Mouse (Mus musculus) midbrain, embryonic 16.5 days (tissue): ENCODE results near the gene Alg12. TPM values are rescaled to one million over a fixed set of nuclear protein-coding genes. Genes with fewer than 3 reads are reported as not detected.

Experiments used
- ATAC-seq: fragments of 200-750 bp; cut with Nextera tagmentation; 2 replicates; pipeline ENCODE4 v1.8.0; 2017; ENCODE audit warnings: moderate TSS enrichment
- H3K27ac ChIP-seq: fragments of 300-500 bp; sonication (generic); 2 replicates; pipeline ENCODE4 v1.5.1; 2014; ENCODE audit warnings: mild to moderate bottlenecking, low read length, mixed read lengths
- H3K27me3 ChIP-seq: fragments of 300-500 bp; sonication (generic); 2 replicates; pipeline ENCODE4 v1.6.1; 2014; ENCODE audit warnings: low read depth, low read length, mixed read lengths; ENCODE audit not compliant: control insufficient read depth, insufficient read depth
- H3K36me3 ChIP-seq: fragments of 300-500 bp; sonication (generic); 2 replicates; pipeline ENCODE4 v1.6.1; 2014; ENCODE audit warnings: mild to moderate bottlenecking, low read length, moderate library complexity, mixed read lengths; ENCODE audit not compliant: control insufficient read depth, insufficient read depth
- H3K4me1 ChIP-seq: fragments of 300-500 bp; sonication (generic); 2 replicates; pipeline ENCODE4 v1.6.1; 2014; ENCODE audit warnings: mild to moderate bottlenecking, low read length, mixed read lengths; ENCODE audit not compliant: control insufficient read depth, insufficient read depth
- H3K4me2 ChIP-seq: fragments of 300-500 bp; sonication (generic); 2 replicates; pipeline ENCODE4 v1.6.1; 2014; ENCODE audit warnings: mild to moderate bottlenecking, low read length, mixed read lengths
- H3K4me3 ChIP-seq: fragments of 300-500 bp; sonication (generic); 2 replicates; pipeline ENCODE4 v1.5.1; 2014; ENCODE audit warnings: low read depth, mild to moderate bottlenecking, low read length, moderate library complexity, mixed read lengths
- H3K9ac ChIP-seq: fragments of 300-500 bp; sonication (generic); 2 replicates; pipeline ENCODE4 v1.6.1; 2014; ENCODE audit warnings: low read depth, low read length, mixed read lengths
- H3K9me3 ChIP-seq: fragments of 300-500 bp; sonication (generic); replicated peaks from 2 replicates; pipeline ENCODE4 v1.6.1; 2014; ENCODE audit warnings: mild to moderate bottlenecking, low read length, mixed read lengths; ENCODE audit not compliant: control insufficient read depth, poor library complexity, severe bottlenecking
- WGBS: fragments of 180-500 bp; shearing (Covaris S2); extraction: QIAGEN DNeasy Blood & Tissue Kit; methylation state at CpG from one replicate; pipeline ENCODE4 v1.1.7; 2014; 5-methylcytosine and 5-hydroxymethylcytosine counted together
- polyA plus RNA-seq: library from polyadenylated mRNA; unstranded; fragments of >200 nt; fragmentation: Nextera tagmentation; extraction: Ambion mirVana; gene quantifications from 2 replicates; pipeline ENCODE4 v1.2.1, GENCODE M21; 2015

Gene Alg12
- polyA plus RNA-seq, 1 experiment from 2014 or later = 9.4 TPM

DNA sequence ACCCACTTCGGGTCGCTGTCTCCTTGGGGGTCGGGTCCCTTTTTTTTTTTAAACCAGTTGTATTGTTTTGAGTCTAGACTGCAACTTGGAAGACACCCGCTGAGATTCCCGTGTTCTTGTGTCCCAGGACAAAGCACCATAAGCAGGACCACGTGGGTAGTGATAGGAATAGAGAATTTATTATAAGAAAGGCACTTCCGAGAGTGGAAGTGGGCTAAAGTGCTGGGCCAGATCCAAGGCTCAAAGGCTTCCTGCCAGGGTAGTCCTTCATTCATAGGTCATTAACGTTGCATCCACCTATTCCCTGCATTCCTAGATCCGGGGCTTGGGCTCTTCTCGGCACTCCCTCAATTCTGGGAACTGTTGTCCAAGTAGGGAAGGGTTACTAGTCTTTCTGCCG, 18.9 kb upstream of the Alg12 start:
- H3K27me3 ChIP-seq = no peaks in the 10 kb centered on the region
- ATAC-seq = no peak
- H3K27ac ChIP-seq = no peak overlapping the region
- peak overlapping the region; percentile 75 for H3K9ac ChIP-seq
- WGBS = 0% methylated on average over 11 of the region's 11 CpGs
- peak overlapping the region; percentile 51 for H3K4me3 ChIP-seq
- peaks cover 20% of the 10 kb centered on the region for H3K4me1 ChIP-seq
- no peaks in the 10 kb centered on the region for H3K36me3 ChIP-seq
- H3K4me2 ChIP-seq = peak overlapping the region; percentile 89
- H3K9me3 ChIP-seq = no peaks in the 10 kb centered on the region

DNA sequence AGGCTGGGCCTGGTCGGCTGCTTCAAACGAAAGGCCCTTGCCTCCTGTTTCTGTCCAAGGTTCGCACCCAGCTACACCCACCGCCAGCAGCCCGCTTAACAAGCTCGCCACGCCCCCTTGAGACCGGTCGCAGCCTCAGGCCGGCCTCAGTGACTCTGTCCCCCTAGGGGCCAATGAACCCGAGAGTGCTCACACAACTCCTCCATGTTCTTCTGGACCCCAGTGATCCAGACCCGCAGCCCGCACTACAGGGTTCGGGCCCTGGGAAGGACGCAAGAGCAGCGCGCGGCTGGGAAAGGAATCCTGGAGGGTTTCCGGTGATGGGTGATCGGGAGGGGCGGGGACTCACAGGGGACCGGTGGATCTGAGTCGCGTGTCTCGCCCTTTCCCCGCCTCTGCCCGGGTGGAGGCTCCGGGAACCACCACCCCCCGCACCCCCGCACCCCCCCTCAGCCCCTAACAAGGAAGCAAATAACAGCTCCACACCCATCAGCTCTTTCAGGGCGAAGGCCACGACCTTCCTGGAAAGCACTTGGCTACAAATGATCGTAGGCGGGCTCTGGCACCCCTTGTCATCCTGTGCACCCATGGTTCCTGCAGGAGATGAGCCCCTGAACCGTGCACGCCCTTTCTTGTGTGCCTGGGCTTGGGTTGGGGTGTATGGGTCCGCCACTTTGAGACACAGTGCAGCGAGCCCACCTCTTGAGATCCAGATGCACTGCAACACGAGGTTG, 18.2 kb upstream of the Alg12 start:
- no peaks in the 10 kb centered on the region for H3K27me3 ChIP-seq
- H3K4me2 ChIP-seq = peak overlapping the region; percentile 89
- peak overlapping the region; percentile 51 for H3K4me3 ChIP-seq
- no peaks in the 10 kb centered on the region for H3K9me3 ChIP-seq
- H3K36me3 ChIP-seq = no peaks in the 10 kb centered on the region
- WGBS = 1% methylated on average over 38 of the region's 39 CpGs
- peak overlapping the region; percentile 64 for H3K27ac ChIP-seq
- peak; percentile 74 for ATAC-seq
- H3K9ac ChIP-seq = peak overlapping the region; percentile 75
- peaks cover 20% of the 10 kb centered on the region for H3K4me1 ChIP-seq

GRCm38 (mm10) chr15:88836571-88836970, 17.5 kb upstream of the Alg12 start:
- Histone ChIP-seq H3K4me1 (peaks cover 20% of the 10 kb centered on the region), H3K9ac (0 out of 2 replicates have a peak overlapping the region, but pooled peaks have one; percentile 3), H3K27ac (no peak overlapping the region), H3K4me3 (peak overlapping the region; percentile 51), H3K9me3 (no peaks in the 10 kb centered on the region), H3K4me2 (peak overlapping the region; percentile 89), H3K27me3 (no peaks in the 10 kb centered on the region), H3K36me3 (no peaks in the 10 kb centered on the region)
- ATAC-seq = no peak
- 85% methylated on average over 5 of the region's 5 CpGs for WGBS

GRCm38 (mm10) chr15:88836031-88836430, 16.9 kb upstream of the Alg12 start:
- Histone ChIP-seq H3K4me3 (no peak overlapping the region), H3K9me3 (no peaks in the 10 kb centered on the region), H3K9ac (no peak overlapping the region), H3K27ac (no peak overlapping the region), H3K36me3 (no peaks in the 10 kb centered on the region), H3K27me3 (no peaks in the 10 kb centered on the region), H3K4me2 (no peak overlapping the region), H3K4me1 (peaks cover 20% of the 10 kb centered on the region)
- ATAC-seq = no peak
- WGBS = 86% methylated on average over 6 of the region's 6 CpGs

DNA sequence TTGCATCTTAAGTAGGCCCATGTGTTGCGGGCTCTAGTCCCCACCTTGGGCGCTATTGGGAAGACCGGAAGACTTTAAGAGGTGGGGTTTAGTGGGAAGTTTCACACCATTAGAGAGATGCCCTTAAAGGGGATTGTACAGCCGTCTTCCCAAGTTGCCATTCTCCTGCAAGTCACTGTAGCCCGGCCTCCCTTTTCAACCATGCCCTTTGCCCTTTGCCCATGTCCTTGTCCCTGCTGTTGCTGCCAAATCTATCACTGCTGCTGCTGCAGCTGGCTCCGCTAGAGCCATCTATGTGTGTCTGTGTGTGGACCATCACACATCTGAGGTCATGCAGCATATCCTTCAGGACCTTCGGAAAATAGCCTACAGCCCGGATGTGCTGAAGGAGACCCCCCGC, 13.4 kb upstream of the Alg12 start:
- ATAC-seq = no peak
- WGBS = 87% methylated on average over 9 of the region's 9 CpGs
- Histone ChIP-seq H3K36me3 (no peaks in the 10 kb centered on the region), H3K4me1 (peaks cover 8% of the 10 kb centered on the region), H3K9ac (no peak overlapping the region), H3K4me2 (no peak overlapping the region), H3K4me3 (no peak overlapping the region), H3K27me3 (no peaks in the 10 kb centered on the region), H3K27ac (no peak overlapping the region), H3K9me3 (no peaks in the 10 kb centered on the region)

GRCm38 (mm10) chr15:88831482-88831881, 12.4 kb upstream of the Alg12 start:
- peaks cover under 1% of the 10 kb centered on the region for H3K4me1 ChIP-seq
- H3K9me3 ChIP-seq = no peaks in the 10 kb centered on the region
- H3K36me3 ChIP-seq = peaks cover 6% of the 10 kb centered on the region
- WGBS = 59% methylated on average over 5 of the region's 5 CpGs
- no peak overlapping the region for H3K4me2 ChIP-seq
- no peaks in the 10 kb centered on the region for H3K27me3 ChIP-seq
- no peak overlapping the region for H3K9ac ChIP-seq
- no peak overlapping the region for H3K27ac ChIP-seq
- no peak overlapping the region for H3K4me3 ChIP-seq
- no peak for ATAC-seq

GRCm38 (mm10) chr15:88830696-88831095, 11.6 kb upstream of the Alg12 start:
- H3K36me3 ChIP-seq = peaks cover 11% of the 10 kb centered on the region
- H3K9ac ChIP-seq = no peak overlapping the region
- 75% methylated on average over 5 of the region's 5 CpGs for WGBS
- H3K4me1 ChIP-seq = no peaks in the 10 kb centered on the region; the same call in 1 of the 2 replicates
- no peaks in the 10 kb centered on the region for H3K27me3 ChIP-seq
- no peak for ATAC-seq
- no peak overlapping the region for H3K4me3 ChIP-seq
- no peaks in the 10 kb centered on the region for H3K9me3 ChIP-seq
- H3K4me2 ChIP-seq = no peak overlapping the region
- no peak overlapping the region for H3K27ac ChIP-seq

DNA sequence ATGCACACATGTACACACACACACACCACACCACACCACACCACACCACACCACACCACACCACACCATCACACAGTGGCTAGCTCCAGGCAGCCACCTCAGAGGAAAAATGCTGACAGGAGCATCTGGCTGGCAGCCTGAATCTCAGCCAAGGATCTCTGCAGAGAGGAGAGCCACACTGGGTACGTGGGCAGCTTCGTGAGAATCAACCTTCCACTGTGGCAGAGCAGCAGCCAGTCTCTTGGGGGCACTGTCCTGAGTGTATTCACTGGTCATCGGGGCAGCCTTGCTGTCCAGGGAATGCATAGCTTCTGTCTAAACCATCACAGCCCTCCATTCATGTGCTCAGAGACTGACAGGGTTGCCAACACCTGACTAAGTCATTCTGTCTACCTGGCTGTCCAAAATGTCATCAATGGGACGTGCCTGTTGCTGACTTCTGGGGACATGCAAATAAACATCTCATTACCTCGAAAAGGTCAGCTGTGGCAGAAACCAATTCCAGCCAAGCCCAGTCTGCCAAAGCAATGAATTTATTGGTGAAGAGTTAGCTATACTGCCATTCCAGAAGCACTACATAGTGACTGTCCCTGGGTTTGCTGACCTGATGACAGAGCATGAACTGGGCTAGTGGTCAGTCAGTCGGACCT, 10.8 kb upstream of the Alg12 start:
- Histone ChIP-seq H3K27me3 (no peaks in the 10 kb centered on the region), H3K27ac (no peak overlapping the region), H3K9me3 (no peaks in the 10 kb centered on the region), H3K9ac (no peak overlapping the region), H3K4me2 (no peak overlapping the region), H3K36me3 (peaks cover 14% of the 10 kb centered on the region), H3K4me1 (no peaks in the 10 kb centered on the region; the same call in 1 of the 2 replicates), H3K4me3 (no peak overlapping the region)
- no peak for ATAC-seq
- 84% methylated on average over 6 of the region's 6 CpGs for WGBS
